Mouse (Mus musculus) kidney, embryonic 14.5 days (tissue): ENCODE results near the gene Ppcdc. TPM values are rescaled to one million over a fixed set of nuclear protein-coding genes. Genes with fewer than 3 reads are reported as not detected.

Experiments
- ATAC-seq: fragments of 200-750 bp; cut with Nextera tagmentation; 2 replicates; pipeline ENCODE4 v1.8.0; 2017; ENCODE audit warnings: moderate number of reproducible peaks, mild to moderate bottlenecking, moderate TSS enrichment, moderate library complexity; ENCODE audit not compliant: low FRiP score, low TSS enrichment
- H3K27ac ChIP-seq: fragments of 300-500 bp; sonication (generic); 2 replicates; pipeline ENCODE4 v1.5.1; 2014; ENCODE audit warnings: low read depth, mild to moderate bottlenecking, low read length, moderate library complexity, mixed read lengths
- H3K27me3 ChIP-seq: fragments of 300-500 bp; sonication (generic); 2 replicates; pipeline ENCODE4 v1.6.1; 2014; ENCODE audit warnings: mild to moderate bottlenecking, low read length; ENCODE audit not compliant: control insufficient read depth, insufficient read depth
- H3K36me3 ChIP-seq: fragments of 300-500 bp; sonication (generic); 2 replicates; pipeline ENCODE4 v1.6.1; 2014; ENCODE audit warnings: low read length, mixed read lengths; ENCODE audit not compliant: control insufficient read depth, insufficient read depth
- H3K4me1 ChIP-seq: fragments of 300-500 bp; sonication (generic); 2 replicates; pipeline ENCODE4 v1.6.1; 2014; ENCODE audit warnings: low read length, mixed read lengths; ENCODE audit not compliant: control insufficient read depth, insufficient read depth
- H3K4me2 ChIP-seq: fragments of 300-500 bp; sonication (generic); replicated peaks from 2 replicates; pipeline ENCODE4 v1.6.1; 2014; ENCODE audit warnings: low read depth, mild to moderate bottlenecking, low read length
- H3K4me3 ChIP-seq: fragments of 300-500 bp; sonication (generic); 2 replicates; pipeline ENCODE4 v1.5.1; 2014; ENCODE audit warnings: mild to moderate bottlenecking, low read length
- H3K9ac ChIP-seq: fragments of 300-500 bp; sonication (generic); 2 replicates; pipeline ENCODE4 v1.6.1; 2014; ENCODE audit warnings: low read depth, mild to moderate bottlenecking, low read length, moderate library complexity
- H3K9me3 ChIP-seq: fragments of 300-500 bp; sonication (generic); 2 replicates; pipeline ENCODE4 v1.6.1; 2016; ENCODE audit warnings: low read length; ENCODE audit not compliant: control insufficient read depth
- WGBS: fragments of 180-500 bp; shearing (Covaris S2); extraction: QIAGEN DNeasy Blood & Tissue Kit; methylation state at CpG from one replicate; pipeline ENCODE4 v1.1.7; 2014; 5-methylcytosine and 5-hydroxymethylcytosine counted together
- polyA plus RNA-seq: library from polyadenylated mRNA; unstranded; fragments of >200 nt; fragmentation: Nextera tagmentation; extraction: Ambion mirVana; gene quantifications from 2 replicates; pipeline ENCODE4 v1.2.1, GENCODE M21; 2014

Gene Ppcdc
- polyA plus RNA-seq, 1 experiment from 2014 or later, result 30.4 TPM

DNA sequence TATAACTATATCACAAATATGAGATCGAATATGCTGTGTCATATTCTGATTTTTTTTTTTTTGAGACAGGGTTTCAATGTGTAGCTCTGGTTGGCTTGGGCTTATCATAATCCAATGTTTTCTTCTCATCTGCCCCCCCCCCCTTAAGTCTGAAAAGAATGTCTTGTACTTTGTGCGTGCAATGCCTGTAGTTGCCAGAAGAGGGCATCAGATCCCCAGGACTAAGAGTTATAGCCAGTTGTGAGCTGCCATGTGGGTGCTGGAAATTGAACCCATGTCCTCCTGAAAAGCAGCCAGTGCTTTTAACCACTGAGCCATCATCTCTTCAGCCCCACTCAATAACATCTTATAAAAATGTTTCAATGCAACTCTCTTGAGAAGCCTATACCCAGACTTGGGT, 19.8 kb upstream of the Ppcdc start:
- no peak overlapping the region for H3K27ac ChIP-seq
- no peaks in the 10 kb centered on the region for H3K4me1 ChIP-seq
- no peaks in the 10 kb centered on the region for H3K27me3 ChIP-seq
- no peak for ATAC-seq
- H3K9ac ChIP-seq, result no peak overlapping the region
- H3K4me2 ChIP-seq, result no peak overlapping the region
- no peaks in the 10 kb centered on the region for H3K36me3 ChIP-seq
- 91% methylated on average over 2 of the region's 2 CpGs for WGBS
- H3K9me3 ChIP-seq, result no peaks in the 10 kb centered on the region
- H3K4me3 ChIP-seq, result no peak overlapping the region

DNA sequence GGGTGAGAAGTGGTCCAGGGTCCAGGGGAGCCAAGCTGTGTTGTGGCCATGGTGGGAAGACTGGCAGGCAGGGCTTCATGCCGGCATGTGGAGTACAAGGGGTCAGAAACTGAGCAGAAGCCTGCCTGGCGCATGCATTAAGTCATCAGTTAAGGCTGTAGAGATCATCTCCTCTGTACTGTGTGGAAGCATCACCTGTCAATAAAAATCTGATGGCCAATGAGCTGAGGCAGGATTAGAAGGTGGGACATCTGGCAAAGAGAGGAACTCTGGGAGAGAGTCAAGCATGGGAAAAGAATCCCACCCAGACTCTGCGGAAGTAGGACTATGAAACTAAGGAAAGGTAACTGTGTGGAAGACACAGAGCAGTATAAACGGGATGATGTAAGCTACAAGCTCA, 13.6 kb upstream of the Ppcdc start:
- Histone ChIP-seq H3K36me3 (no peaks in the 10 kb centered on the region), H3K27me3 (no peaks in the 10 kb centered on the region), H3K27ac (no peak overlapping the region), H3K9me3 (no peaks in the 10 kb centered on the region), H3K4me1 (no peaks in the 10 kb centered on the region), H3K4me2 (no peak overlapping the region), H3K4me3 (no peak overlapping the region), H3K9ac (no peak overlapping the region)
- 86% methylated on average over 4 of the region's 4 CpGs for WGBS
- ATAC-seq, result no peak

DNA sequence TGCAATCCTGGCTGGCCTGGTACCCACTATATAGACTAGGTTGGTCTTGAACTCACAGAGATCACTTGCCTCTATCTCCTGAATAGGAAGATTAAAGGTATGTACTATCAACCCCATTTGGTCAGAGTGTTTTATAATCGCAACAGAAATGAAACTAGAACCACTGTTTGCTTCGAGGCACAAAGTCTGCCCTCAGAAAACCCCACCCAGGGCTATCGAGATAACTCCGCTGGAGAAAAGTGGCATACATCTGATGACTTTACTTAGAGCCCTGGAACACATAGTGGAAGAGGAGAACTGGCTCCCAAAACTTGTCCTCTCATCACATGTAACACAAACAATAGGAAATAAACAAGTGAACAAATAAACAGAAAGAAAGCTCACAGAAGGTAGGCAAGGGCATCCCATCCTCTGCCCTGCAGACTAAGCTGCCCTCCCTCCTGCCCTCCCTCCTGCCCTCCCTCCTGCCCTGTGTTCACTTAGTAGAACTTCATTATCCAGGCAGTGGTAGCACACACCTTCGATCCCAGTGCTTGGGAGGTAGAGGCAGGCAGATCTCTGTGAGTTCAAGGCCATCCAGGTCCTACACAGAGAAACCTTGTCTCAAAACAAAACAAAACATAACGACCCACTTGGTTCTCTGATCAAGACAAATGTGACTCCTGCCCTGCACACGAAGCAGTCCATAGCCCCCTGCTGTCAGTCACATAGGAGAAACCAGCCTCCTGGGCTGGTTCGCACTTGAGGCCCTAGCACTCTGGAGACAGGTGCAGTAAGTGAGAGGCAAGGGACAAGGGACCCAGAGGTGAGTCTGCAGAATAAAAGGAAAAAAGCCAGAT, 12.9 kb upstream of the Ppcdc start:
- Histone ChIP-seq H3K27ac (no peak overlapping the region), H3K9me3 (no peaks in the 10 kb centered on the region), H3K27me3 (no peaks in the 10 kb centered on the region), H3K9ac (no peak overlapping the region), H3K4me1 (no peaks in the 10 kb centered on the region), H3K4me3 (no peak overlapping the region), H3K36me3 (no peaks in the 10 kb centered on the region), H3K4me2 (no peak overlapping the region)
- ATAC-seq, result no peak
- 78% methylated on average over 8 of the region's 8 CpGs for WGBS

DNA sequence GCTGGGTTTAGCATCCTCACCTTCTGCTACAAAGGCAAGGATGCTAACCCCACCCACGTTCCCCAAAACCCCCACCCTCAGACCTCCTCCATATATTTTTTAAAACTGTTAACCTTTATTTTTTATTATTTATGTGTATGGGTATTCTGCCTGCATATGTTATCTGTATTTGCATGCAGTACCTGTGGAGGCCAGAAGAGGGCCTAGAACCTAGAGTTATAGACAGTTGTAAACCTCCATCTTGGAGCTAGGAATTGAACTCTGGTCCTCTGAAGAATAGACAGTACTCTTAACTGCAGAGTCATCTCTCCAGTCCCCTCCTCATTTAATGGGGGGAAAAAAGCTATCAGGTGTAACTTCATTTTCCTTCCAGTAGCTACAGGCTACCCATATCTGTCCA, 9.8 kb upstream of the Ppcdc start:
- H3K4me3 ChIP-seq, result no peak overlapping the region
- H3K9me3 ChIP-seq, result no peaks in the 10 kb centered on the region
- H3K4me2 ChIP-seq, result no peak overlapping the region
- no peak overlapping the region for H3K27ac ChIP-seq
- H3K27me3 ChIP-seq, result no peaks in the 10 kb centered on the region
- no peak overlapping the region for H3K9ac ChIP-seq
- H3K36me3 ChIP-seq, result no peaks in the 10 kb centered on the region; the same call in 1 of the 2 replicates
- ATAC-seq, result no peak
- 55% methylated on average over 1 of the region's 1 CpGs for WGBS
- no peaks in the 10 kb centered on the region for H3K4me1 ChIP-seq

DNA sequence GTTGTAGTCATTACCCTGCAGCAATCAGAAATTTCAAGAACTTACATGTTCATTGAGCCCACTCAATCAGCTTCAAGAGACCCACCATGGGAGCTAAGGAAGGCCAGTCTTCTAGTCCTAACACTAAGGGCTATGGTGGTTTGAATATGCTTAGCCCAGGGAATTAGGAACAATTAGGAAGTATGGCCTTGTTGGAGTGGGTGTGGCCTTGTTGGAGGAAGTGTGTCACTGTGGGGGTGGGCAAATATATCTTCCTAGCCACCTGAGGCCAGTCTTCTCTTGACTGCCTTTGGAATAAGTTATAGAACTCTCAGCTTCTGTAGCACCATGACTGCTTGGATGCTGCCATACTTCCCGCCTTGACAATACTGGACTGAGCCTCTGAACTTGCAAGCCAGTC, 696 bp upstream of the Ppcdc start:
- H3K9me3 ChIP-seq, result no peaks in the 10 kb centered on the region
- peaks cover 19% of the 10 kb centered on the region for H3K4me1 ChIP-seq
- no peak overlapping the region for H3K27ac ChIP-seq
- no peaks in the 10 kb centered on the region for H3K27me3 ChIP-seq
- no peak overlapping the region for H3K4me3 ChIP-seq
- WGBS, result 100% methylated on average over 1 of the region's 1 CpGs
- no peak for ATAC-seq
- H3K9ac ChIP-seq, result no peak overlapping the region
- no peaks in the 10 kb centered on the region; the same call in 1 of the 2 replicates for H3K36me3 ChIP-seq
- no peak overlapping the region for H3K4me2 ChIP-seq

DNA sequence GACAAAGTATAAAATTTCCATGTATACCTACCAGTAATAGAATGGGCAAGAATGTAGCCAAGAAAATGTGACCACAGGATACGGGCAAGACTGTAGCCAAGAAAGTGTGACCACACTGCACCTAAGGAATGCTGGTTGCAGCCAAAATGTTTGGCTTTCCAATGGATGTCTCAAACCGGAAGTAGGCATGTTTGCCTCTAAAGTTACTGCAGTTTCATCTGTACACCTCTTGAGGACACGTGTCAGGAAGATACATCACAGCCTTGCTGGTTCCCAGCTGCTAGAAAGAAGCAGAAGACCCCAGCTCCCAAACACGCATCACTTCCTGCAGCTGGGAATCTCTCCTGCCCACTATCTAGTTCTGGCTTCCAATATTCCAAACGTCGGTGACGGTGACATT, 841 bp downstream of the Ppcdc start:
- Histone ChIP-seq H3K27me3 (no peaks in the 10 kb centered on the region), H3K4me1 (peaks cover 19% of the 10 kb centered on the region), H3K9ac (peak overlapping the region; percentile 65; the same call in 1 of the 2 replicates), H3K9me3 (no peaks in the 10 kb centered on the region), H3K27ac (peak overlapping the region; percentile 65; the same call in 1 of the 2 replicates), H3K36me3 (no peaks in the 10 kb centered on the region), H3K4me2 (peak overlapping the region; percentile 53), H3K4me3 (peak overlapping the region; percentile 42; the same call in 1 of the 2 replicates)
- 41% methylated on average over 7 of the region's 7 CpGs for WGBS
- ATAC-seq, result no peak

DNA sequence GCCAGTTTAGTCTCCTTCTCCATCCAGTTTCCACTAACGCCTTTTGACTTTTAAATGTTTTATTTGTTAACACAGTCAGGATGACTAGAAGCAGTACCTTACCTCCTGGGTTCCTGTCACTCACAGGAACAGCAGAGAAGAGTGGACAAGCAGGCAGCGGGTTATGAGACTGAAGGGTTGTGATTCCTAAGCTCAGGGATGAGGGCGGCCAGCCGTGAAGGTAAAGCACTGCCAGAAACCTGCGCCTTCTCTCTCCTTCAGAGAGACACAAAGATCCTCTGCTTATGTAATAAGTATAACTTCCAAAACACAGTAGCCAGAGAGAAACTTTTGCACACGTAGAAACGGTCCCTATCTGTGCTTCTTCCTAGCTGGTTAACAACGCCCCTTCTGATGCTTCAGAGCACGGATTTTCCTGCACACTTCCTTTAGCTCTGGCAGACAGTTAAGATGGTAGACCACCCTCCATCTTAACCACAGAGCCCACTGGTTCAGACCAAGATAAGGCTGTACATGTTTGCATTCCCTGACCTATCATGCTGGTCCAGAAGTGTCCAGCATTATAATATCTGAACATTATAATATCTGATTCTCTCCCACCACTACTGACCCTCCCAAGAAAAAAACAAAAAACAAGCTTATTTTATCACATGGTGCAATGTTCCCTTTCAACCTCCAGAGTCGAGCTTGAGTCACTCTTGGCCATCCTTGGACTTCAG, 1.9 kb downstream of the Ppcdc start:
- Histone ChIP-seq H3K4me2 (no peak overlapping the region), H3K27ac (peak overlapping the region; percentile 53; the same call in 1 of the 2 replicates), H3K4me3 (no peak overlapping the region), H3K36me3 (no peaks in the 10 kb centered on the region), H3K4me1 (peaks cover 24% of the 10 kb centered on the region), H3K9ac (peak overlapping the region; percentile 1; the same call in 1 of the 2 replicates), H3K9me3 (no peaks in the 10 kb centered on the region), H3K27me3 (no peaks in the 10 kb centered on the region)
- ATAC-seq, result no peak
- WGBS, result 61% methylated on average over 10 of the region's 10 CpGs

DNA sequence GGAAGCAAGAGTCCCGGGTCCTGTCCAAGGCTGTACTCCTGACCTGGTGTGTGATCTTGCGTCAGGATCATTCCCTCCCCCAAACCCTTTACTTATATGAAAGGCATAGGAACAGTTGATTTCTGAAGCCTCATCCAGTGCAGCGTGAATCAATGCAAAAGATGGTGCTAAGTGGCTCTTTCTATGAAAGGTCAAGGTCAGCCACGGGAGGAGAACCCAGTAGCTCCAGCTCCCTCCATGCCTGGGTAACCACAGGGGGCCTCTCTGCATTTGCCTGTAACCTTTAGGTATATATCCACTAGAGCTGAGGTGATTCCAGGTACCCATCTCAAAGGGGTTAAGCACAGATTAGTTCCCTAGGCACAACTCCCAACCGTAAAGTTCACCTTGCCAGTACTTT, 3.8 kb downstream of the Ppcdc start:
- Histone ChIP-seq H3K9ac (peak overlapping the region; percentile 19; the same call in 1 of the 2 replicates), H3K9me3 (no peaks in the 10 kb centered on the region), H3K4me3 (no peak overlapping the region), H3K4me1 (peaks cover 27% of the 10 kb centered on the region), H3K36me3 (no peaks in the 10 kb centered on the region), H3K4me2 (no peak overlapping the region), H3K27me3 (no peaks in the 10 kb centered on the region), H3K27ac (no peak overlapping the region)
- ATAC-seq, result no peak
- 70% methylated on average over 5 of the region's 5 CpGs for WGBS
